8 mouse cellular contexts compared by ENCODE assay signal in the genomic region with DNA sequence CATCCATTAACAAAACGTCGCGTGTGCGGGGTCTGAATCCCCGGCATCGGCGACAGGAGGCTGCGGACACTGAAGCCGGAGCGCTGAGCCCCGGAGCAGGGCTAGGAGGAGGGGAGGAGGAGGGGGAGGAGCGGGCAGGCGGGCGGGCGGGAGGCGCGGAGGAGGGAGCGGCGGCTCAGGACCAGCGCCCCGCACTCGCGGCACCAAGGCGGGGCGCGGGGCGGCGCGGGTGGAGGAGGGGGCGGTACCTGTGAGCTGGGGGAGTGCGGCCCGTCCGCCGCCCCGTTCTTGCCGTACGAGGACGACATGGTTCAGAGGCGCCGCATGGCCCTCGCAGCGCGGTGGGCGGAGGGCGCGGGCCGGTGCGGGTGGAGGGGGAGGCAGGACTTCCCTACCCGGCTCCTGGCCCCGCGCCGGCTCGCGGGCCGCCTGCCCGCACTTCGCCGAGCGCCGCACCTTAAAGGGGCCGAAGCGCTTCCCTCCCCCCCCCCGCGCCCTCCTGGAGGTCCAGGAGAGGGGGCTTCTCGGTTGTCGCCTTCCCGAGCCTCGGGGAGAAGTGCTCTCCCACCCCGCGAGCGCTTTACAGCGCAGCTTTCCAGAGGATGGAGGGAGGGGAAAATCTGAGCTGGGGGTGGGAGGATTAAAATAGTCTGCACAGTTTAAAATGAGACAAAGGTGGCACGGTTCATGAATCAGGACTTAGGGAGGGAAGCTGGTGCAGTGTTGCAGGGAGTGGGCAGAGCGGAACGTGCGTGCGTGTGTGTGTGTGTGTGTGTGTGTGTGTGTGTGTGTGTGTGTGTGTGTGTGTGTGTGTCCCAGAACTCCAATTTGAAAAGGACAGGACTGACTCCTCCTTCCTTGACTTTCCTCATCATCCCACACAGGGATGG. TPM values are rescaled to one million over a fixed set of nuclear protein-coding genes. Genes with fewer than 3 reads are reported as not detected.
DNase-seq lines count a peak whose midpoint lies in the region; ATAC-seq and TF ChIP-seq lines count a peak whose summit lies in the region.

TSS of gene Cacnb4 (minus strand) at position 809 of the 890 bp plus-strand sequence.

- peaks cover 4% of the 10 kb centered on the region; the same call in 1 of the 2 replicates for H3K4me1 ChIP-seq in forebrain, postnatal 0 days (ENCODE audit: insufficient read depth)
- peaks cover 10% of the 10 kb centered on the region; the same call in 1 of the 2 replicates for H3K4me1 ChIP-seq in hindbrain, embryonic 14.5 days (replicated peaks; ENCODE audit: control insufficient read depth, insufficient read depth, low read length)

- peak; percentile 4 for DNase-seq in T-cell, adult 2 months (ENCODE audit: low spot score)
- DNase-seq in cerebellum, adult 18-20 months = peak; percentile 76 to 85
- DNase-seq in forebrain, postnatal 0 days = peak; percentile 73
- peak; percentile 66 for DNase-seq in hindbrain, embryonic 14.5 days (ENCODE audit: low spot score)
- peak; percentile 50 for DNase-seq in left cerebral cortex, adult 11 months (ENCODE audit: low spot score)
- peak; percentile 50 for DNase-seq in lung, postnatal 10 days
- DNase-seq in retina, embryonic 14.5 days (ENCODE audit: low spot score) = peak; percentile 71
- no peak for DNase-seq in spleen, postnatal 4 days (ENCODE audit: low spot score in 2 of 2)

- no peaks in the 10 kb centered on the region for H3K36me3 ChIP-seq in forebrain, postnatal 0 days (ENCODE audit: insufficient read depth)
- H3K36me3 ChIP-seq in hindbrain, embryonic 14.5 days (replicated peaks; ENCODE audit: control insufficient read depth, insufficient read depth) = no peaks in the 10 kb centered on the region

- peak within 1 kb of the TSS; percentile 81 for H3K4me2 ChIP-seq in forebrain, postnatal 0 days (ENCODE audit: low read depth)
- peak within 1 kb of the TSS; percentile 94 for H3K4me2 ChIP-seq in hindbrain, embryonic 14.5 days (replicated peaks)

- H3K27ac ChIP-seq in forebrain, postnatal 0 days (ENCODE audit: low read depth, low read length) = peak within 1 kb of the TSS; percentile 79
- H3K27ac ChIP-seq in hindbrain, embryonic 14.5 days = peak within 1 kb of the TSS; percentile 59

- no peak for TF ChIP-seq CTCF in forebrain, postnatal 0 days (IDR thresholded peaks at IDR 0.05; ENCODE audit: low read depth)

- no peaks in the 10 kb centered on the region for H3K9me3 ChIP-seq in forebrain, postnatal 0 days (ENCODE audit: low read length)
- no peaks in the 10 kb centered on the region for H3K9me3 ChIP-seq in hindbrain, embryonic 14.5 days (ENCODE audit: control insufficient read depth, low read length)

- 2% methylated on average over 39 of the region's 77 CpGs for WGBS in forebrain, postnatal 0 days
- WGBS in hindbrain, embryonic 14.5 days = under 1% methylated on average over 60 of the region's 77 CpGs

- ATAC-seq in forebrain, postnatal 0 days = peak; percentile 87
- ATAC-seq in hindbrain, embryonic 14.5 days (ENCODE audit: low FRiP score) = peak; percentile 92

- H3K4me3 ChIP-seq in forebrain, postnatal 0 days (ENCODE audit: low read depth, low read length) = peak within 1 kb of the TSS; percentile 77
- peak within 1 kb of the TSS; percentile 81 for H3K4me3 ChIP-seq in hindbrain, embryonic 14.5 days (replicated peaks; ENCODE audit: low read length)

- peak within 1 kb of the TSS; percentile 75 for H3K9ac ChIP-seq in forebrain, postnatal 0 days
- H3K9ac ChIP-seq in hindbrain, embryonic 14.5 days = peak within 1 kb of the TSS; percentile 79

- H3K27me3 ChIP-seq in forebrain, postnatal 0 days (ENCODE audit: insufficient read depth, low read length) = no peaks in the 10 kb centered on the region; the same call in 1 of the 2 replicates
- peaks cover 26% of the 10 kb centered on the region for H3K27me3 ChIP-seq in hindbrain, embryonic 14.5 days (ENCODE audit: control insufficient read depth, insufficient read depth, low read length)

RNA-seq across cellular contexts. Expression of gene Cacnb4, which starts in this region (rescaled TPM):
- 13.3 and 13.8 TPM in 2 replicates for total RNA-seq in forebrain, postnatal 0 days (2014; rRNA removed)
- polyA plus RNA-seq in forebrain, postnatal 0 days (2015; fragmentation: Nextera tagmentation; extraction: Ambion mirVana) = 9.2 and 13.7 TPM in 2 replicates
- 15.0 and 15.8 TPM in 2 replicates for polyA plus RNA-seq in hindbrain, embryonic 14.5 days (2014; fragmentation: Nextera tagmentation; extraction: Ambion mirVana)

Comparison
In these comparisons a context has a peak if more than half of its experiments do, and no peak if none do; other contexts are left out.
1. DNase-seq: peak in T-cell, adult 2 months (single experiment), cerebellum, adult 18-20 months (2 of 2), forebrain, postnatal 0 days (single experiment), hindbrain, embryonic 14.5 days (single experiment), left cerebral cortex, adult 11 months (single experiment), lung, postnatal 10 days (single experiment) and retina, embryonic 14.5 days (single experiment); none in spleen, postnatal 4 days (0 of 2).